Mouse (Mus musculus): ENCODE measurements around the gene Il3. TPM values are rescaled to one million over a fixed set of nuclear protein-coding genes. Genes with fewer than 3 reads are reported as not detected.

The Il3 gene
- total RNA-seq (2023; ENCODE audit: inconsistent age) = not detected in 4 replicates

GRCm38 (mm10) chr11:54267177-54267576, at the start of gene Il3:
Gene Il3 (minus strand): TSS chr11:54267277.

GRCm38 (mm10) chr11:54303728-54304470, 36.8 kb upstream of the Il3 start, which contains the start of gene Acsl6:
Gene Acsl6 (plus strand): TSS chr11:54303798.

GRCm38 (mm10) chr11:54248940-54249717, 17.9 kb downstream of the Il3 start, which contains the start of gene Csf2:
Gene Csf2 (minus strand): TSS chr11:54249667.

Other genes with a start within 250 kb of the Il3 start
- 0.30 TPM in 1 of 4 replicates, not detected in the others for gene Slc22a4, start 239.2 kb downstream of the Il3 start, total RNA-seq (2023; ENCODE audit: inconsistent age)
- gene Pdlim4, start 198.3 kb downstream of the Il3 start, total RNA-seq (2023; ENCODE audit: inconsistent age) = 0.57 TPM in 1 of 4 replicates, not detected in the others
- gene P4ha2, start 167.2 kb downstream of the Il3 start, total RNA-seq (2023; ENCODE audit: inconsistent age) = not detected in 4 replicates
- not detected in 4 replicates for gene Csf2, start 17.6 kb downstream of the Il3 start, total RNA-seq (2023; ENCODE audit: inconsistent age)
- not detected in 4 replicates for gene Acsl6, start 36.5 kb upstream of the Il3 start, total RNA-seq (2023; ENCODE audit: inconsistent age)
- not detected in 4 replicates for gene Meikin, start 103.4 kb upstream of the Il3 start, total RNA-seq (2023; ENCODE audit: inconsistent age)
- 28.0 to 35.8 TPM (median 32.8 TPM) in 4 replicates for gene Fnip1, start 170.9 kb upstream of the Il3 start, total RNA-seq (2023; ENCODE audit: inconsistent age)

Measured in B cell, adult (primary cell).